Mouse (Mus musculus): Measurements from ENCODE around the gene Olfr954.

DNA sequence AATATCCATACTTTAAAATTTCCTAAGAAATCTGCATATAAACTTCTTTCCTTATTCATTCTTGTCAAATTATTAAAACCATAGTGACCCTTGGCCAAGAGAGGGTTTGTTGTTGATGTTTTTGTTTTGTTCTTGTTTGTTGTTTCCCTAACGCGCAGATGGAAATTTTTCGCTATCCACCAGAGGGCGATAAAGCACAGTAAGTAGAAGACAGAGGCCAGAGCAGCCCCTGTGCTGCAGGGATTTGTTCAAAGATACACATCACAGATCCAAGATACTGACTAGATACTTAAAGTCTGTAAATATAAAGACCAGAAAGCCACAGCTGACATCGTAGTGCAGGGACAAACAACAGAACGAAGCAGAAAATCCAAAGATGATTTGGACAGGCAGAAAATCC, 52.5 kb downstream of the Olfr954 start:
- TF ChIP-seq POLR2A (IDR thresholded peaks at IDR 0.05; ENCODE audit: low read depth, low read length) (no peak), CTCF (IDR thresholded peaks at IDR 0.05; ENCODE audit: extremely low read depth, insufficient read depth, insufficient read length, insufficient replicate concordance) (no peak)

All from spleen, adult 2 months (tissue).